Mouse (Mus musculus) kidney, postnatal 14 days (tissue): ENCODE data around the gene Wnt7b.

Experiments used
- DNase-seq: peaks from one replicate; pipeline ENCODE4 v3.0.0; 2022; ENCODE audit warnings: mixed read lengths

Wnt7b gene

GRCm38 (mm10) chr15:85600696-85601094, 18.4 kb upstream of the Wnt7b start:
- no peak for DNase-seq

GRCm38 (mm10) chr15:85599887-85600695, 17.8 kb upstream of the Wnt7b start:
- peak; percentile 95 for DNase-seq

GRCm38 (mm10) chr15:85598984-85599886, 17.0 kb upstream of the Wnt7b start:
- peak; percentile 84 for DNase-seq

DNA sequence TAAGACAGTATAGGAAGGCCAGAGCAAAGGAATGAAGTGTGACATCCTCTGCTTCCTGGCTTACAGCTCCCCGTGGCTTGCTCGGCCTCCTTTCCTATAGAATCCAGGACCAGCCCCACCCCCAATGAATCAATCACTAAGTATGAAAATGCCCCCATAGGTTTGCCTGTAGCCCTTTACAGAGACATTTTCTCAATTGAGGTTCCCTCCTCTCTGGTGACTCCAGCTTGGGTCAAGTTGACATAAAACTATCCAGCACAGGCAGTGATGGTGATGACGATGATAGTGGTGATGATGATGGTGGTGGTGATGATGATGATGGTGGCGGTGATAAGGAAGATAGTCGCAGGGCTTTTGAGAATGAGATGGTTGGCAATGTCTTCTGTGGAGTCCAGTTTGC, 16.2 kb upstream of the Wnt7b start:
- DNase-seq: no peak

- DNase-seq: peak; percentile 47
Measured at GRCm38 (mm10) chr15:85597403-85597802, 15.1 kb upstream of the Wnt7b start.

DNA sequence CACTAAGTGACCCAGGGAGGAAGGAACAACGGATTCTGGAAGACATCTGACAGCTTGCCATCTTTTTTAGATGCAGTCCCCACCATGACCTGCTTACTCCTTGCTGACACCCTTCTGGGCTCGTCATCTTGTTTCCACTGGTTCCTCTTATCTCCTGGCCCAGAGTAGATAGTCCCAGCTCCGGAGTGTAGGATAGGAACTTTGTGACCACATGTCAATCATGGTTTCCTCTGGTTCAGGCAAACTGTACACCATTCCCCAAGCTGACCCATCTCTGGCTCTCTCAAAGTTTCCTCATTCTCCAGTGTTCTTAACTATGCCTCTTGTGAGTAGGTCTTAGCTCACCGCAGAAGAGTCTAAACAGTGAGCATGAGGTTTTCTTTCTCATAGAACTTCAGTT, 10.4 kb upstream of the Wnt7b start:
- no peak for DNase-seq

GRCm38 (mm10) chr15:85590831-85591230, 8.6 kb upstream of the Wnt7b start:
- no peak for DNase-seq

GRCm38 (mm10) chr15:85583504-85583903, 1.2 kb upstream of the Wnt7b start:
- DNase-seq: peak; percentile 85

DNA sequence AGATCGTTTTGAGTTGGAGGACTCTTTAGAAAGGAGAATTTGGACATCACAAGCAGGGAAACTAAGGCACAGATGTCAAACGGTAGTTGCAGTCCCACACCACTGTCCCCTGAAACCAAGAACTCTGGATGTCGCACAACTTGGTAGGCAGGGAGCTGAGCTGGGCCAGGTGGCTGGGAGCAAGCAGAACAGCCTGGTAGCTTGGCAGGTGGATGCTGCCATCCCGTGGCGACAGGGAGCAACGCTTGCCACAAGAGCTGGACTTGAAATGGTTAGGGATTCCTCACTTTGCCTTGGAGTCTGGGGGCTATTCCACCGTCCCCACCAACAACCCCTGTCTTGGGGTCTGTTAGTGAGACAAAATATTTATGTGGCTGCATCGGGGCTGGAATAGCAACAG, 751 bp upstream of the Wnt7b start:
- peak; percentile 89 for DNase-seq

DNA sequence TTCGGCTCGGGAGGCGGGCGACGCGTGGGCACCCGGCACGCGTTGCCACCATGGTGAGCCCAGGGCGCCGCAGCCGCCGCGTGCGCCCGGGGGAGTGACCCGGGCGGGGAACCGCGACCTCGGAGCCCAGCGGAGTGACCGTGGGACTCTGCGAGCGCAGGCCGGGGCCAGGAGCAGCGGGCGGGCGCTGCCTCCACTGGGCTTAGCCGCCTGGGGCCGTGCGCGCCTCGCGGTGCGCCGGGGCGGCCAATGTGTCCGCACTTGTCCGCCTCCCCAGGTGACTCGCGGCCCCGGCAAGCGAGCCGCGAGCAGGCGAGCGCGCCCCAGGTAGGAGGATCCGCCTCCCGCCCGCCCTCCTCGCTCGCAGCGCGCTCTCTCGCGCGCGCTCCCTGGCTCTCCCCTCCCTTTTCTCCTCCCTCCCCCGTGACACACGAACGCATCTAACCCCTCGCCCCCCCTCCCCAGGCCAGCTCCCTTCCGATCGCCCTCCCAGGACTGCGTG, 659 bp downstream of the Wnt7b start:
- DNase-seq: no peak

GRCm38 (mm10) chr15:85580934-85581562, 1.2 kb downstream of the Wnt7b start:
- no peak for DNase-seq

- DNase-seq: no peak
Measured at GRCm38 (mm10) chr15:85580483-85580882, 1.8 kb downstream of the Wnt7b start.

- DNase-seq: no peak
Measured at GRCm38 (mm10) chr15:85577583-85578460, 4.5 kb downstream of the Wnt7b start.

- no peak for DNase-seq
Measured at GRCm38 (mm10) chr15:85576511-85577440, 5.5 kb downstream of the Wnt7b start.

DNA sequence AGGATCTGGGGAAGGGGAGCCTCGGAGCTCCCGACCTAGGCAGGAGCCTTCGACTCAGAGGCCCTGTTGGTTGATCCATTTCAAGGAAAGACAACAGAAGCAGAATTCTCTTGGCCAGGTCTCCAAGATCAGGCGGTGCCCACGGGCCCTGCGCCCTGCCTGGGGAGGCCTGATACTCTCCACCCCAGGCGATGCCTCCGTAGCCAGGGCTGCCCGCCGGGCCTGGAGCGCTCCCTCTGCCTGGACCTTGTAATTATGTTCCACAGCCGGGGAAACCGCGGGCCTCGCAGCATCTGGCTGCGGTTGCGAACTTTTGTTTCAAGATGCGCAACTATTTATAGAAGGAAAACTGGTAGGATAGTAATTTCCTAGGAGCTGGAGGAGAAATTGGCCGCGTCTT, 6.2 kb downstream of the Wnt7b start:
- DNase-seq: no peak

DNA sequence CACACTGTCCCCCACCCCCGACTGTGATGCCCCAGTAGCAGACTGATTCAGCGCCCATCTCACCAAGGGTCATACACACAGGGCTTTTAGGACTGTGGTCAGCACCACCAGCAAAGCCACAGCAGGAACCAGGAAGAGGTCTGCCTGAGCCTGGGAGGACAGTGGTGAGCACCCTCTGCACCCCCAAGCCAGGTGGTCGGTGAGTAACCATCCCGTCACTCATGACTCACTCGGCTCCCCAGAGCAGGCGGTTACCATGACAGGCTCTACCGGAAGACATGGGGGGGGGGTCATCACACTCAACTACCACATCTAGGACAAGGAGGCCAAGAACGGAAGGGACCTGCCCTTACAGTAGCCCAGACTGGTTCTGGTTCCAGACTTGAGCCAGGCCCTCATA, 7.7 kb downstream of the Wnt7b start:
- DNase-seq: no peak

DNA sequence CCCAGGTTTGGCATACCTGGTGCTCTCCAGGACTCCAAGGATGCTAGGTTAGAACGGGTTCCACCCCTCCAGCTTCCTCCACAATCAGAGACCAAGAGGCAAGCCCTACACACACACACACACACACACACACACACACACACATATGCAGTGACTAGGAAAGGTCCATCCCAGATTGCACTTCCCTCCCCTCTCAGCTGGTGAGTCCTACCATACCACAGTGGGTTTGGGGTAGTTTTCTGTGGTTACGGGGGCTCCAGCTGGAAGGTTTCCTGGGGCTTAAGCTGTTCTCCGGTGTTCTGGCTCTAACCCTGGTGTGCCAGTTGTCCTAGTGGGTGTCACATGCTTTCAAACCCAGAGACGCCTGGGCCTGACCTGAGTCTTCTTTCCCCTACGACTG, 8.2 kb downstream of the Wnt7b start:
- no peak for DNase-seq

GRCm38 (mm10) chr15:85572619-85573254, 9.5 kb downstream of the Wnt7b start:
- no peak for DNase-seq

DNA sequence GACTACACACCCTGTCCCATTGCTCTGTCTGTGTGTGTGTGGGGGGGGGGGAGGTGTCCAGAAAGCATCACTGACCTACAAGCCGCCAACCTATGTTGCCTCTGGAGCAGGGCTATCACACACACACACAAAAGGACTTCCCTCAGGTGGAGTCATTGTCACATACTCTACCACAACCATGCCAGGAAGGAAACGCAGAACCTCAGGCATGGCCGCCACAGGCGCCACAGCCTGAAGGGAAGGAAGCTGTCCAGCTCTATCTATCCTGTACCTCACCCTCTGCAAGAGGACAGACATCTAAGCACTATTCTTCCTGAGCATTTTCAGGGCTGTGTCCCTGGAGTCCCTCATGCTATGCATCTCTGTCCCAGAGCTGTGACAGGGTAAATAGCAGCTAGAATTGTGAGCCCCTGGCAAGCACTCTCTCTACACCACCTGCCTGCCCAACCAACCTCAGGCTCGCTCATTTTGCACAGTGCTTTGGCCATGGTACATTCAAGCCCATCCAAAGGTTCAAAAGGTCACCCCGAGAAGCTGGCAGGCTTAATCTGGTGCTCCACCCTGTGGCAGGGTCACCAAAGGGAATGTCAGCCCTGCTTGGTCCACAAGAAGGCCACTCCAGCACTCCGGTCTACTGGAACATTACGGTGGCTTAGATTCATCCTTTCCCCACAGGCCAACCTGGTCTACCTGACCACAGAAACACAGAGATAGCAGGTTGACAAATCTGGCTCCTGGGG, 12.1 kb downstream of the Wnt7b start:
- DNase-seq: no peak
